Mouse (Mus musculus) heart, postnatal 14 days (tissue): ENCODE results near the gene Cbx2. TPM values are rescaled to one million over a fixed set of nuclear protein-coding genes. Genes with fewer than 3 reads are reported as not detected.

Experiments used
- DNase-seq, 2 experiments: peaks; one replicate each; pipeline ENCODE4 v3.0.0; 2021 to 2022
- intact Hi-C: fragments of 180-260 bp; cut with DNase I; formaldehyde crosslinking; loops from one replicate; pipeline ENCODE4 v1.15.1; 2025
- total RNA-seq, 2 experiments: library from RNA; stranded (reverse); gene quantifications; 2 replicates each; pipeline ENCODE4 v1.2.3; 2021

The Cbx2 gene
- total RNA-seq, 2 experiments from 2014 or later, result 5.0 to 5.3 TPM

- DNase-seq, result no peak
- intact Hi-C loops, result no loop called here
Observed at GRCm38 (mm10) chr11:119007461-119008456, 15.0 kb upstream of the Cbx2 start.

GRCm38 (mm10) chr11:119014455-119014854, 8.3 kb upstream of the Cbx2 start:
- no peak for DNase-seq
- intact Hi-C loops, result no loop called here

- no peak for DNase-seq
- intact Hi-C loops, result no loop called here
Observed at GRCm38 (mm10) chr11:119017506-119017905, 5.3 kb upstream of the Cbx2 start.

- intact Hi-C loops, result no loop called here
- no peak for DNase-seq
Observed at GRCm38 (mm10) chr11:119021180-119021579, 1.6 kb upstream of the Cbx2 start.

- no peak for DNase-seq
- intact Hi-C loops, result loop anchor here (2.0 kb wide), 1 partner anchor 23 kb away; no protein-coding TSS in a partner anchor
Observed at GRCm38 (mm10) chr11:119022068-119022894, 481 bp upstream of the Cbx2 start.

GRCm38 (mm10) chr11:119023616-119023980, 836 bp downstream of the Cbx2 start:
- no peak for DNase-seq
- intact Hi-C loops, result loop anchor here (2.0 kb wide), 1 partner anchor 25 kb away; no protein-coding TSS in a partner anchor

- intact Hi-C loops, result no loop called here
- DNase-seq, result no peak
Observed at GRCm38 (mm10) chr11:119024260-119024659, 1.5 kb downstream of the Cbx2 start.

- DNase-seq, result peak; percentile 73 to 75
- intact Hi-C loops, result no loop called here
Observed at GRCm38 (mm10) chr11:119026203-119026602, 3.4 kb downstream of the Cbx2 start.

GRCm38 (mm10) chr11:119033874-119034558, 11.3 kb downstream of the Cbx2 start:
- intact Hi-C loops, result loop anchor here (1.0 to 5.0 kb wide), 2 partner anchors 93 to 157 kb away; no protein-coding TSS in a partner anchor
- DNase-seq, result peak; percentile 91 to 94

- intact Hi-C loops, result loop anchor here (1.0 to 5.0 kb wide), 2 partner anchors 93 to 157 kb away; no protein-coding TSS in a partner anchor
- no peak for DNase-seq
Observed at GRCm38 (mm10) chr11:119034635-119035034, 11.9 kb downstream of the Cbx2 start.

GRCm38 (mm10) chr11:119035094-119035685, 12.4 kb downstream of the Cbx2 start:
- DNase-seq, result no peak
- intact Hi-C loops, result no loop called here

GRCm38 (mm10) chr11:119035686-119036165, 13.0 kb downstream of the Cbx2 start:
- intact Hi-C loops, result no loop called here
- no peak for DNase-seq

GRCm38 (mm10) chr11:119036447-119036846, 13.7 kb downstream of the Cbx2 start:
- intact Hi-C loops, result no loop called here
- DNase-seq, result no peak

GRCm38 (mm10) chr11:119036934-119037779, 14.4 kb downstream of the Cbx2 start:
- peak in 1 of 2 experiments; percentile 55 for DNase-seq
- intact Hi-C loops, result no loop called here

- intact Hi-C loops, result no loop called here
- DNase-seq, result no peak
Observed at GRCm38 (mm10) chr11:119037780-119038401, 15.1 kb downstream of the Cbx2 start.

- DNase-seq, result no peak
- intact Hi-C loops, result no loop called here
Observed at GRCm38 (mm10) chr11:119038744-119039484, 16.2 kb downstream of the Cbx2 start.

- intact Hi-C loops, result no loop called here
- no peak for DNase-seq
Observed at GRCm38 (mm10) chr11:119039732-119040512, 17.2 kb downstream of the Cbx2 start.
